Comparison of ENCODE assay signal across 8 mouse cellular contexts in the genomic region with DNA sequence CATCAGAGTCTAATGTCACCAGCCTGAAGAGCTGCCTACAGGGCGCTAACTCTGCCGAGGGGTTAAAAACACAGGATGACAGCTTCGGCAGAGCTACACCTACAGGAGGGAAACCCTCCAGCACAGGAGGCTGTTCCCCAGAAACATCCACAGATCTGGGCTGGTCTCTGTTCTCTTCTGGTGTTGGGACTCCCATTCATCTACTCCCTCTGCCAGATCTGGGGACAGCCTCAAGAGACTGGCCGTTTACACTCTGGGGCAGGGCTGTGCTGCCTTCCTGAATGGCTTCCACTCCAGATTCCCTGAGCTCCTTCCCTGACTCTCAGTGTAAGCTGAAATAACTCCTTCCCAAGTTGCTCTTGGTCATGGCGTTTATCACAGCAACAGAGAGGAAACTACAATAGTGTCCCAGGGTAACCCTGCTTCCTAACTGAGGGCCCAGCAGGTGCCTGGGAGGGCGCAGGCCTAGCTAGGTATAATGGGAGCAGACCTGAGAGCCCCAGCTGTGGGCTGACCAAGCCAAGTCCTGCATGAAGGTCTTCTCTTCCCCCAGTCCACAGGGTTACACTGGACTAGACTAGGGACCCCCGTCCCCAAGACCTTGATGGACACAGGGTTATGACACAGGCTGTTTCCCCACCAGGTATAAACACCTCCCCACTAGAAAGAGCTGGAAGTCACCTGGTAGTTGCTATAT. TPM values are rescaled to one million over a fixed set of nuclear protein-coding genes. Genes with fewer than 3 reads are reported as not detected.
DNase-seq lines count a peak whose midpoint lies in the region; ATAC-seq lines count a peak whose summit lies in the region.

No protein-coding gene starts in this region.

- no peaks in the 10 kb centered on the region for H3K9me3 ChIP-seq in neural tube, embryonic 11.5 days (ENCODE audit: control insufficient read depth, low read length)
- no peaks in the 10 kb centered on the region for H3K9me3 ChIP-seq in limb, embryonic 15.5 days
- H3K9me3 ChIP-seq in stomach, embryonic 15.5 days: no peaks in the 10 kb centered on the region

- peak; percentile 27 for ATAC-seq in neural tube, embryonic 11.5 days (ENCODE audit: insufficient read depth, low FRiP score, low TSS enrichment)
- ATAC-seq in limb, embryonic 15.5 days (ENCODE audit: insufficient number of reproducible peaks, low FRiP score, low TSS enrichment, low read depth): no peak
- peak; percentile 23; the same call in 1 of the 2 replicates for ATAC-seq in stomach, embryonic 15.5 days (ENCODE audit: insufficient read depth, low FRiP score, low read depth)

- H3K4me3 ChIP-seq in neural tube, embryonic 11.5 days (ENCODE audit: low read depth, low read length): peak overlapping the region; percentile 49
- peak overlapping the region; percentile 57 for H3K4me3 ChIP-seq in limb, embryonic 15.5 days
- peak overlapping the region; percentile 52 for H3K4me3 ChIP-seq in stomach, embryonic 15.5 days (replicated peaks)

- H3K36me3 ChIP-seq in neural tube, embryonic 11.5 days (ENCODE audit: control insufficient read depth, insufficient read depth, low read length): no peaks in the 10 kb centered on the region
- no peaks in the 10 kb centered on the region for H3K36me3 ChIP-seq in limb, embryonic 15.5 days
- no peaks in the 10 kb centered on the region for H3K36me3 ChIP-seq in stomach, embryonic 15.5 days

- H3K9ac ChIP-seq in neural tube, embryonic 11.5 days (ENCODE audit: low read length): peak overlapping the region; percentile 71
- H3K9ac ChIP-seq in limb, embryonic 15.5 days: peak overlapping the region; percentile 37; the same call in 1 of the 2 replicates
- peak overlapping the region; percentile 61; the same call in 1 of the 2 replicates for H3K9ac ChIP-seq in stomach, embryonic 15.5 days

- peak; percentile 28 for DNase-seq in cerebellum, adult 11-12 months
- DNase-seq in cerebellum, postnatal 4 days (ENCODE audit: low spot score in 2 of 2): no peak
- DNase-seq in neural tube, embryonic 11.5 days (ENCODE audit: low spot score): no peak
- no peak for DNase-seq in neural tube, embryonic 10.5 days (ENCODE audit: extremely low spot score, low spot score)
- no peak for DNase-seq in right cerebral cortex, postnatal 10 days (ENCODE audit: low spot score in 2 of 2)
- no peak for DNase-seq in right cerebral cortex, adult 18-20 months

- H3K4me1 ChIP-seq in neural tube, embryonic 11.5 days (ENCODE audit: control insufficient read depth, insufficient read depth, low read length): peaks cover 21% of the 10 kb centered on the region
- H3K4me1 ChIP-seq in limb, embryonic 15.5 days: peaks cover 45% of the 10 kb centered on the region
- peaks cover 41% of the 10 kb centered on the region for H3K4me1 ChIP-seq in stomach, embryonic 15.5 days

- WGBS in neural tube, embryonic 11.5 days: 23% methylated on average over 7 of the region's 7 CpGs
- WGBS in limb, embryonic 15.5 days: 23% methylated on average over 7 of the region's 7 CpGs
- WGBS in stomach, embryonic 15.5 days: 21% methylated on average over 7 of the region's 7 CpGs

- peak overlapping the region; percentile 75 for H3K4me2 ChIP-seq in neural tube, embryonic 11.5 days (ENCODE audit: low read depth)
- peak overlapping the region; percentile 78 for H3K4me2 ChIP-seq in limb, embryonic 15.5 days
- H3K4me2 ChIP-seq in stomach, embryonic 15.5 days: peak overlapping the region; percentile 90

- H3K27ac ChIP-seq in neural tube, embryonic 11.5 days (ENCODE audit: low read depth, low read length): peak overlapping the region; percentile 80
- peak overlapping the region; percentile 76 for H3K27ac ChIP-seq in limb, embryonic 15.5 days
- peak overlapping the region; percentile 60 for H3K27ac ChIP-seq in stomach, embryonic 15.5 days

- H3K27me3 ChIP-seq in neural tube, embryonic 11.5 days (ENCODE audit: control insufficient read depth, insufficient read depth, low read length): no peaks in the 10 kb centered on the region
- H3K27me3 ChIP-seq in limb, embryonic 15.5 days: no peaks in the 10 kb centered on the region
- H3K27me3 ChIP-seq in stomach, embryonic 15.5 days (replicated peaks): no peaks in the 10 kb centered on the region

RNA-seq across cellular contexts. Expression of gene Limk2, which starts 37.2 kb away (rescaled TPM):
- 77.5 and 91.8 TPM in 2 replicates for polyA plus RNA-seq in neural tube, embryonic 11.5 days (2014; fragmentation: Nextera tagmentation; extraction: Ambion mirVana)
- 102 and 108 TPM in 2 replicates for polyA plus RNA-seq in limb, embryonic 15.5 days (2015; fragmentation: Nextera tagmentation; extraction: Ambion mirVana)
- 70.5 and 75.9 TPM in 2 replicates for polyA plus RNA-seq in stomach, embryonic 15.5 days (2015; fragmentation: Nextera tagmentation; extraction: Ambion mirVana)

RNA-seq across cellular contexts. Expression of gene Pik3ip1, which starts 41.5 kb away (rescaled TPM):
- 9.3 and 15.7 TPM in 2 replicates for polyA plus RNA-seq in neural tube, embryonic 11.5 days (2014; fragmentation: Nextera tagmentation; extraction: Ambion mirVana)
- 15.6 and 17.9 TPM in 2 replicates for polyA plus RNA-seq in limb, embryonic 15.5 days (2015; fragmentation: Nextera tagmentation; extraction: Ambion mirVana)
- polyA plus RNA-seq in stomach, embryonic 15.5 days (2015; fragmentation: Nextera tagmentation; extraction: Ambion mirVana): 10.6 and 12.1 TPM in 2 replicates
